Mouse (Mus musculus): ENCODE measurements around the gene Sox10. TPM values are rescaled to one million over a fixed set of nuclear protein-coding genes. Genes with fewer than 3 reads are reported as not detected.
A peak's percentile ranks its signal among the peaks of the same experiment; 100 is the strongest.

The Sox10 gene
- polyA plus RNA-seq, 1 experiment = 3.6 TPM

DNA sequence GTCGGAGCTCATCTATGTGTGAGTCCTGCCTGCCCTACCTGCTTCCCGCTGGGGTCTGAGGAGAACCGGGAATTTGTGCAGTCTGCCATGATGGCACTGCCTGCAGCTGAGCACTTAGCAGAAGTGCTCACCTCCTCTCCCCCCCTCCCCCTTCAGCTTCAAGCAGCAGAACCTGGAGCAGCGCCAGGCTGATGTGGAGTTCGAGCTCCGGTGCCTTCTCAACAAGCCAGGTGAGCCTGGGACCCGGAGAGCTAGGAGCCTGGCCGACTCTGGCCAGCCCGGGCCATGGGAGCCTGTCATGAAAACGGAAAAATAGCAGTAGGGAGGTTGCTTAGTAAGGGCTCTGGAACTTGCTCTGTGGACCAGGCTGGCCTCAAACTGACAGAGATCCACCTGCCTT, 34.3 kb downstream of the Sox10 start:
- 62% methylated on average over 10 of the region's 10 CpGs for WGBS
- DNase-seq = peak; percentile 68
- no peak for TF ChIP-seq CTCF (IDR thresholded peaks at IDR 0.05; ENCODE audit: insufficient read depth, low read length)
- peaks cover 5% of the 10 kb centered on the region; the same call in 1 of the 2 replicates for H3K4me1 ChIP-seq (ENCODE audit: control insufficient read depth, insufficient read depth, low read length)
- H3K4me3 ChIP-seq (replicated peaks; ENCODE audit: extremely low read depth, low read depth, low read length) = no peak overlapping the region

GRCm38 (mm10) chr15:79129311-79129710, 35.7 kb downstream of the Sox10 start:
- no peak for DNase-seq
- 76% methylated on average over 7 of the region's 7 CpGs for WGBS
- H3K4me3 ChIP-seq (replicated peaks; ENCODE audit: extremely low read depth, low read depth, low read length) = no peak overlapping the region
- no peak for TF ChIP-seq POLR2A (IDR thresholded peaks at IDR 0.05; ENCODE audit: borderline replicate concordance, extremely low read depth, low read depth, low read length)
- TF ChIP-seq CTCF (IDR thresholded peaks at IDR 0.05; ENCODE audit: insufficient read depth, low read length) = no peak
- peaks cover 5% of the 10 kb centered on the region; the same call in 1 of the 2 replicates for H3K4me1 ChIP-seq (ENCODE audit: control insufficient read depth, insufficient read depth, low read length)

GRCm38 (mm10) chr15:79128208-79128607, 36.8 kb downstream of the Sox10 start:
- 97% methylated on average over 5 of the region's 5 CpGs for WGBS
- Histone ChIP-seq H3K4me3 (replicated peaks; ENCODE audit: extremely low read depth, low read depth, low read length) (no peak overlapping the region), H3K4me1 (ENCODE audit: control insufficient read depth, insufficient read depth, low read length) (peaks cover 5% of the 10 kb centered on the region; the same call in 1 of the 2 replicates)
- DNase-seq = no peak
- no peak for TF ChIP-seq POLR2A (IDR thresholded peaks at IDR 0.05; ENCODE audit: borderline replicate concordance, extremely low read depth, low read depth, low read length)
- TF ChIP-seq CTCF (IDR thresholded peaks at IDR 0.05; ENCODE audit: insufficient read depth, low read length) = peak; percentile 46; the same call in 1 of the 2 replicates

- Histone ChIP-seq H3K4me1 (ENCODE audit: control insufficient read depth, insufficient read depth, low read length) (peaks cover 5% of the 10 kb centered on the region; the same call in 1 of the 2 replicates), H3K4me3 (replicated peaks; ENCODE audit: extremely low read depth, low read depth, low read length) (no peak overlapping the region)
- 96% methylated on average over 12 of the region's 12 CpGs for WGBS
- TF ChIP-seq CTCF (IDR thresholded peaks at IDR 0.05; ENCODE audit: insufficient read depth, low read length) = no peak
- TF ChIP-seq POLR2A (IDR thresholded peaks at IDR 0.05; ENCODE audit: borderline replicate concordance, extremely low read depth, low read depth, low read length) = no peak
- no peak for DNase-seq
Observed at GRCm38 (mm10) chr15:79127101-79127500, 37.9 kb downstream of the Sox10 start.

- peak; percentile 67 for DNase-seq
- TF ChIP-seq CTCF (IDR thresholded peaks at IDR 0.05; ENCODE audit: insufficient read depth, low read length) = peak; percentile 52
- no peak for TF ChIP-seq POLR2A (IDR thresholded peaks at IDR 0.05; ENCODE audit: borderline replicate concordance, extremely low read depth, low read depth, low read length)
- H3K4me1 ChIP-seq (ENCODE audit: control insufficient read depth, insufficient read depth, low read length) = peaks cover 5% of the 10 kb centered on the region; the same call in 1 of the 2 replicates
- H3K4me3 ChIP-seq (replicated peaks; ENCODE audit: extremely low read depth, low read depth, low read length) = no peak overlapping the region
- WGBS = 77% methylated on average over 13 of the region's 13 CpGs
Observed at GRCm38 (mm10) chr15:79126217-79126932, 38.7 kb downstream of the Sox10 start.

- no peaks in the 10 kb centered on the region for H3K4me1 ChIP-seq (ENCODE audit: control insufficient read depth, insufficient read depth, low read length)
- no peak overlapping the region for H3K4me3 ChIP-seq (replicated peaks; ENCODE audit: extremely low read depth, low read depth, low read length)
- no peak for DNase-seq
- no peak for TF ChIP-seq POLR2A (IDR thresholded peaks at IDR 0.05; ENCODE audit: borderline replicate concordance, extremely low read depth, low read depth, low read length)
- TF ChIP-seq CTCF (IDR thresholded peaks at IDR 0.05; ENCODE audit: insufficient read depth, low read length) = no peak
- WGBS = 86% methylated on average over 10 of the region's 10 CpGs
Observed at GRCm38 (mm10) chr15:79124331-79124875, 40.6 kb downstream of the Sox10 start.

- Histone ChIP-seq H3K4me3 (replicated peaks; ENCODE audit: extremely low read depth, low read depth, low read length) (no peak overlapping the region), H3K4me1 (ENCODE audit: control insufficient read depth, insufficient read depth, low read length) (no peaks in the 10 kb centered on the region)
- TF ChIP-seq CTCF (IDR thresholded peaks at IDR 0.05; ENCODE audit: insufficient read depth, low read length) (no peak), POLR2A (IDR thresholded peaks at IDR 0.05; ENCODE audit: borderline replicate concordance, extremely low read depth, low read depth, low read length) (no peak)
- no peak for DNase-seq
- 74% methylated on average over 6 of the region's 6 CpGs for WGBS
Observed at GRCm38 (mm10) chr15:79123751-79124150, 41.3 kb downstream of the Sox10 start.

DNA sequence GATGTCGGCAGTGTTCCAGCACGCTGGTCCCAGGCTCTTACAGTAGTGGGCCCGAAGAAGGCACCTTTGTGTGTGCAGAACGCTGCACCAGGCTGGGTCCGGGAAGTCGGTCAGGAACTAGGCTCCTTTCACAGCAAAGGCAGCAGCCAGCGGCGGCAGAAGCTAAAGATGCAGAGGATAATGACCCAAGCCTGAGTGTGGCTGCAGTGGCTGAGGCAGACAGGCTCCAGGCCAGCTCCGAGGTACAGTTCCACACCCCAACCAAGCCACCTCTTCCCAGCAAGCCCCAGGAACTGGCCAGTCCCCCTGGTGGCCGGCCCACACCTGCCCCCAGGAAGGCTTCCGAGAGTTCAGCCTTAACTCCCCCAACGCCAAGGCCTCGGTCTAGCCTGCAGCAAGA, 42.5 kb downstream of the Sox10 start:
- 88% methylated on average over 13 of the region's 13 CpGs for WGBS
- no peaks in the 10 kb centered on the region for H3K4me1 ChIP-seq (ENCODE audit: control insufficient read depth, insufficient read depth, low read length)
- H3K4me3 ChIP-seq (replicated peaks; ENCODE audit: extremely low read depth, low read depth, low read length) = no peak overlapping the region
- TF ChIP-seq CTCF (IDR thresholded peaks at IDR 0.05; ENCODE audit: insufficient read depth, low read length) (no peak), POLR2A (IDR thresholded peaks at IDR 0.05; ENCODE audit: borderline replicate concordance, extremely low read depth, low read depth, low read length) (no peak)
- DNase-seq = no peak

GRCm38 (mm10) chr15:79122119-79122518, 42.9 kb downstream of the Sox10 start:
- Histone ChIP-seq H3K4me1 (ENCODE audit: control insufficient read depth, insufficient read depth, low read length) (no peaks in the 10 kb centered on the region), H3K4me3 (replicated peaks; ENCODE audit: extremely low read depth, low read depth, low read length) (no peak overlapping the region)
- TF ChIP-seq CTCF (IDR thresholded peaks at IDR 0.05; ENCODE audit: insufficient read depth, low read length) = no peak
- TF ChIP-seq POLR2A (IDR thresholded peaks at IDR 0.05; ENCODE audit: borderline replicate concordance, extremely low read depth, low read depth, low read length) = no peak
- 79% methylated on average over 4 of the region's 4 CpGs for whole genome bisulfite sequencing
- no peak for DNase-seq

GRCm38 (mm10) chr15:79119491-79119890, 45.5 kb downstream of the Sox10 start:
- WGBS = 81% methylated on average over 9 of the region's 9 CpGs
- no peak for DNase-seq
- Histone ChIP-seq H3K4me3 (replicated peaks; ENCODE audit: extremely low read depth, low read depth, low read length) (no peak overlapping the region), H3K4me1 (ENCODE audit: control insufficient read depth, insufficient read depth, low read length) (no peaks in the 10 kb centered on the region)
- TF ChIP-seq CTCF (IDR thresholded peaks at IDR 0.05; ENCODE audit: insufficient read depth, low read length) = no peak
- no peak for TF ChIP-seq POLR2A (IDR thresholded peaks at IDR 0.05; ENCODE audit: borderline replicate concordance, extremely low read depth, low read depth, low read length)
